Mouse (Mus musculus) neural tube, embryonic 15.5 days (tissue): ENCODE data around the gene Med16. TPM values are rescaled to one million over a fixed set of nuclear protein-coding genes. Genes with fewer than 3 reads are reported as not detected.
"Not testable (repeated sequence)": the region's sequence is repeated elsewhere in the genome, so short reads cannot be mapped to it uniquely, and the experiment has no call there.

Source experiments
- ATAC-seq: fragments of 200-750 bp; cut with Nextera tagmentation; 2 replicates; pipeline ENCODE4 v1.8.0; 2017; ENCODE audit warnings: mild to moderate bottlenecking, moderate TSS enrichment, moderate library complexity; ENCODE audit not compliant: low FRiP score
- H3K27ac ChIP-seq: fragments of 300-500 bp; sonication (generic); replicated peaks from 2 replicates; pipeline ENCODE4 v1.5.1; 2015; ENCODE audit warnings: mild to moderate bottlenecking, inconsistent platforms
- H3K27me3 ChIP-seq: fragments of 300-500 bp; sonication (generic); replicated peaks from 2 replicates; pipeline ENCODE4 v1.6.1; 2015; ENCODE audit warnings: inconsistent platforms
- H3K36me3 ChIP-seq: fragments of 300-500 bp; sonication (generic); 2 replicates; pipeline ENCODE4 v1.6.1; 2015; ENCODE audit warnings: inconsistent platforms
- H3K4me1 ChIP-seq: fragments of 300-500 bp; sonication (generic); 2 replicates; pipeline ENCODE4 v1.6.1; 2015; ENCODE audit warnings: inconsistent platforms
- H3K4me2 ChIP-seq: fragments of 300-500 bp; sonication (generic); 2 replicates; pipeline ENCODE4 v1.6.1; 2015; ENCODE audit warnings: inconsistent platforms, mild to moderate bottlenecking, moderate library complexity
- H3K4me3 ChIP-seq: fragments of 300-500 bp; sonication (generic); replicated peaks from 2 replicates; pipeline ENCODE4 v1.5.1; 2015; ENCODE audit warnings: mild to moderate bottlenecking, inconsistent platforms
- H3K9ac ChIP-seq: fragments of 300-500 bp; sonication (generic); replicated peaks from 2 replicates; pipeline ENCODE4 v1.6.1; 2015; ENCODE audit warnings: mild to moderate bottlenecking, inconsistent platforms
- H3K9me3 ChIP-seq: fragments of 300-500 bp; sonication (generic); replicated peaks from 2 replicates; pipeline ENCODE4 v1.6.1; 2016; ENCODE audit warnings: inconsistent platforms
- WGBS: fragments of 180-500 bp; shearing (Covaris S2); methylation state at CpG from one replicate; pipeline ENCODE4 v1.1.7; 2015; ENCODE audit warnings: mixed read lengths; 5-methylcytosine and 5-hydroxymethylcytosine counted together
- polyA plus RNA-seq: library from polyadenylated mRNA; unstranded; fragments of >200 nt; fragmentation: Nextera tagmentation; extraction: Ambion mirVana; gene quantifications from 2 replicates; pipeline ENCODE4 v1.2.1, GENCODE M21; 2015

Med16 gene
- polyA plus RNA-seq, 1 experiment from 2014 or later: 44.9 TPM

- Histone ChIP-seq H3K4me3 (no peak overlapping the region), H3K27me3 (no peaks in the 10 kb centered on the region; the same call in 1 of the 2 replicates), H3K4me1 (no peaks in the 10 kb centered on the region), H3K27ac (no peak overlapping the region), H3K36me3 (no peaks in the 10 kb centered on the region), H3K9ac (no peak overlapping the region), H3K9me3 (no peaks in the 10 kb centered on the region), H3K4me2 (no peak overlapping the region)
- 79% methylated on average over 2 of the region's 2 CpGs for WGBS
- no peak for ATAC-seq
Measured at GRCm38 (mm10) chr10:79889386-79889785, 19.3 kb downstream of the Med16 start.

- Histone ChIP-seq H3K9ac (no peak overlapping the region), H3K4me2 (no peak overlapping the region), H3K9me3 (no peaks in the 10 kb centered on the region), H3K4me3 (no peak overlapping the region), H3K27me3 (peaks cover 15% of the 10 kb centered on the region), H3K36me3 (no peaks in the 10 kb centered on the region), H3K4me1 (peaks cover 15% of the 10 kb centered on the region), H3K27ac (no peak overlapping the region)
- no peak for ATAC-seq
- WGBS: 82% methylated on average over 8 of the region's 8 CpGs
Measured at GRCm38 (mm10) chr10:79886611-79887010, 22.1 kb downstream of the Med16 start.

GRCm38 (mm10) chr10:79886054-79886453 lies 22.7 kb downstream of the Med16 start, which contains the start of gene Elane:
Gene Elane, plus strand, starts transcription at chr10:79886247.
- 86% methylated on average over 6 of the region's 6 CpGs for WGBS
- no peak within 1 kb of the TSS for H3K9ac ChIP-seq

GRCm38 (mm10) chr10:79884938-79885337 lies 23.8 kb downstream of the Med16 start:
- not testable (repeated sequence) for ATAC-seq
- 78% methylated on average over 3 of the region's 3 CpGs for WGBS
- H3K27me3 ChIP-seq: peaks cover 18% of the 10 kb centered on the region

More at GRCm38 (mm10) chr10:79886054-79886453, 22.7 kb downstream of the Med16 start, which contains the start of gene Elane:
- Histone ChIP-seq H3K27me3 (peaks cover 18% of the 10 kb centered on the region), H3K27ac (no peak within 1 kb of the TSS), H3K4me1 (peaks cover 15% of the 10 kb centered on the region), H3K4me2 (no peak within 1 kb of the TSS), H3K36me3 (no peaks in the 10 kb centered on the region), H3K4me3 (no peak within 1 kb of the TSS), H3K9me3 (no peaks in the 10 kb centered on the region)
- ATAC-seq: no peak

GRCm38 (mm10) chr10:79884446-79884845 lies 24.3 kb downstream of the Med16 start:
- H3K9ac ChIP-seq: no peak overlapping the region
- no peaks in the 10 kb centered on the region for H3K9me3 ChIP-seq
- H3K4me3 ChIP-seq: no peak overlapping the region
- peaks cover 15% of the 10 kb centered on the region for H3K4me1 ChIP-seq
- H3K27ac ChIP-seq: no peak overlapping the region
- WGBS: 57% methylated on average over 4 of the region's 4 CpGs
- H3K36me3 ChIP-seq: no peaks in the 10 kb centered on the region
- H3K27me3 ChIP-seq: peaks cover 18% of the 10 kb centered on the region
- H3K4me2 ChIP-seq: no peak overlapping the region
- 0 out of 2 replicates have a peak, but pooled peaks have one; percentile 3 for ATAC-seq

More at GRCm38 (mm10) chr10:79884938-79885337, 23.8 kb downstream of the Med16 start:
- not testable (repeated sequence) for H3K4me2 ChIP-seq, H3K27ac ChIP-seq, H3K4me3 ChIP-seq, H3K36me3 ChIP-seq, H3K9ac ChIP-seq, H3K9me3 ChIP-seq
- peaks cover 15% of the 10 kb centered on the region for H3K4me1 ChIP-seq

GRCm38 (mm10) chr10:79883297-79884084 lies 25.2 kb downstream of the Med16 start:
- Histone ChIP-seq H3K4me1 (peaks cover 15% of the 10 kb centered on the region), H3K4me3 (no peak overlapping the region), H3K9ac (no peak overlapping the region), H3K27ac (no peak overlapping the region), H3K36me3 (no peaks in the 10 kb centered on the region), H3K4me2 (no peak overlapping the region; the same call in 1 of the 2 replicates), H3K9me3 (no peaks in the 10 kb centered on the region), H3K27me3 (peaks cover 18% of the 10 kb centered on the region)
- peak; percentile 36; the same call in 1 of the 2 replicates for ATAC-seq
- 16% methylated on average over 22 of the region's 22 CpGs for WGBS

GRCm38 (mm10) chr10:79881981-79882380 lies 26.7 kb downstream of the Med16 start:
- Histone ChIP-seq H3K4me3 (no peak overlapping the region; the same call in 1 of the 2 replicates), H3K27me3 (peaks cover 18% of the 10 kb centered on the region), H3K36me3 (no peaks in the 10 kb centered on the region), H3K27ac (no peak overlapping the region), H3K9ac (no peak overlapping the region), H3K4me1 (peaks cover 15% of the 10 kb centered on the region), H3K9me3 (no peaks in the 10 kb centered on the region), H3K4me2 (peak overlapping the region; percentile 40)
- no peak for ATAC-seq
- WGBS: 9% methylated on average over 22 of the region's 22 CpGs

- no peaks in the 10 kb centered on the region for H3K36me3 ChIP-seq
- H3K9ac ChIP-seq: no peak overlapping the region
- no peak overlapping the region for H3K4me2 ChIP-seq
- no peaks in the 10 kb centered on the region for H3K9me3 ChIP-seq
- peaks cover 15% of the 10 kb centered on the region for H3K4me1 ChIP-seq
- 15% methylated on average over 9 of the region's 9 CpGs for WGBS
- H3K27me3 ChIP-seq: peaks cover 18% of the 10 kb centered on the region
- no peak overlapping the region for H3K4me3 ChIP-seq
- no peak overlapping the region for H3K27ac ChIP-seq
- ATAC-seq: no peak
Measured at GRCm38 (mm10) chr10:79880721-79881120, 28.0 kb downstream of the Med16 start.

- WGBS: 46% methylated on average over 3 of the region's 3 CpGs
- Histone ChIP-seq H3K27ac (no peak overlapping the region), H3K9me3 (no peaks in the 10 kb centered on the region), H3K9ac (no peak overlapping the region), H3K27me3 (peaks cover 18% of the 10 kb centered on the region), H3K4me2 (no peak overlapping the region), H3K4me1 (peaks cover 27% of the 10 kb centered on the region), H3K36me3 (no peaks in the 10 kb centered on the region), H3K4me3 (no peak overlapping the region)
- no peak for ATAC-seq
Measured at GRCm38 (mm10) chr10:79879527-79879926, 29.2 kb downstream of the Med16 start.

GRCm38 (mm10) chr10:79877757-79878156 lies 31.0 kb downstream of the Med16 start:
- Histone ChIP-seq H3K4me3 (no peak overlapping the region), H3K4me2 (no peak overlapping the region), H3K9me3 (no peaks in the 10 kb centered on the region), H3K9ac (no peak overlapping the region), H3K27me3 (peaks cover 9% of the 10 kb centered on the region), H3K27ac (no peak overlapping the region), H3K36me3 (no peaks in the 10 kb centered on the region), H3K4me1 (peaks cover 19% of the 10 kb centered on the region)
- ATAC-seq: no peak
- WGBS: 47% methylated on average over 12 of the region's 12 CpGs

- H3K4me3 ChIP-seq: no peak overlapping the region
- 67% methylated on average over 1 of the region's 1 CpGs for WGBS
- H3K4me2 ChIP-seq: no peak overlapping the region
- H3K27ac ChIP-seq: no peak overlapping the region
- H3K36me3 ChIP-seq: no peaks in the 10 kb centered on the region
- H3K4me1 ChIP-seq: peaks cover 23% of the 10 kb centered on the region
- ATAC-seq: no peak
- H3K9me3 ChIP-seq: no peaks in the 10 kb centered on the region
- H3K9ac ChIP-seq: no peak overlapping the region
- peaks cover 4% of the 10 kb centered on the region; the same call in 1 of the 2 replicates for H3K27me3 ChIP-seq
Measured at GRCm38 (mm10) chr10:79877174-79877573, 31.5 kb downstream of the Med16 start.

- Histone ChIP-seq H3K9ac (peak within 1 kb of the TSS; percentile 95), H3K36me3 (peaks cover 13% of the 10 kb centered on the region), H3K9me3 (no peaks in the 10 kb centered on the region), H3K27me3 (no peaks in the 10 kb centered on the region), H3K27ac (peak within 1 kb of the TSS; percentile 91), H3K4me1 (peaks cover 45% of the 10 kb centered on the region), H3K4me2 (peak within 1 kb of the TSS; percentile 89), H3K4me3 (peak within 1 kb of the TSS; percentile 70)
- ATAC-seq: peak; percentile 94
- WGBS: 0% methylated on average over 41 of the region's 57 CpGs
Measured at GRCm38 (mm10) chr10:79874290-79874862, 34.3 kb downstream of the Med16 start, which contains the start of the genes Prtn3 and Plppr3. Gene Prtn3, plus strand, starts transcription at chr10:79874476. Gene Plppr3, minus strand, starts transcription at chr10:79874634.
